Mouse (Mus musculus): ENCODE data around the gene Minos1. TPM values are rescaled to one million over a fixed set of nuclear protein-coding genes. Genes with fewer than 3 reads are reported as not detected.

Gene Minos1
- polyA plus RNA-seq, 1 experiment from 2014 or later, result 478 TPM

DNA sequence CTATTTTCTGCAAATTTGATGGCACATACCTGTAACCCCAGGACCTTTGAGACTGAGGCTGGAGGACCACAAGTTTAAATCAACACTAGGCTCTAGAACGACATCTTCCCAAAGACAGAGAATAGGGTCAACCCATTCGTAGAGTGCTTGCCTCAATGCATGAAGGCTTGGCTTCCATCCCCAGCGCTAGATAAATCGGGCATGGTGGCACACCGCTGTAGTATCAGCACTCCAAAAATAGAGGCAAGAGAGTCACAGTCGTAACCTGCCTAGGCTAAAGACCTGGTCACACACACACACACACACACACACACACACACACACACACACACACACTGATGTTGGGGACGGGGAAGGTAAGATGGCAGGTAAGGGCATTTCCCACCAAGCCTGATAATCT is 50.7 kb downstream of the Minos1 start:
- 88% methylated on average over 7 of the region's 7 CpGs for WGBS

DNA sequence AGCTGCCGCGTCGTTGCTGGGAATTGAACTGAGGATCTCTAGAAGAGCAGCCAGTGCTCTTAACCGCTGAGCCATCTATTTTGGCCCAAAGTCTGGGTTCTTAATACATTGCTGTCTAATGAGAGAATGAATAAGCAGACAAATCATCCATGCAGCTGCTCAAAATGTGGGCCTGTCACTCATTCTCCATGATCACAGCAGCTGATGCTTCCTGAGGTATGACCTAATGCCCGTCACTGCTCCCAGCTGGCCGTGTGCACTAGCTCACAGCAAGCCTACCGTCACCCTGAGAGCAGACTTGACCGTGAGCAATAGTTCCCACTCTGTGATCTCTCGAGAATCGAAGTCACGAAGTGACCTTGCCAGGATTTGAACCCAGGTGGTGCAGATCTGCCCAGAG is 51.5 kb downstream of the Minos1 start:
- H3K9me3 ChIP-seq (ENCODE audit: low read length), result no peaks in the 10 kb centered on the region
- no peak overlapping the region for H3K27ac ChIP-seq (ENCODE audit: low read length)
- 83% methylated on average over 11 of the region's 11 CpGs for WGBS
- H3K9ac ChIP-seq (replicated peaks; ENCODE audit: low read length), result no peak overlapping the region
- no peak overlapping the region for H3K4me3 ChIP-seq (ENCODE audit: low read length)
- peaks cover 28% of the 10 kb centered on the region for H3K4me1 ChIP-seq (ENCODE audit: insufficient read depth, low read length)
- no peak overlapping the region for H3K4me2 ChIP-seq (replicated peaks; ENCODE audit: low read depth, low read length)
- no peak for ATAC-seq (ENCODE audit: low FRiP score, low TSS enrichment)
- peaks cover 32% of the 10 kb centered on the region for H3K27me3 ChIP-seq (ENCODE audit: insufficient read depth, low read length)
- H3K36me3 ChIP-seq (ENCODE audit: insufficient read depth, low read length), result no peaks in the 10 kb centered on the region

More for the DNA sequence above, 50.7 kb downstream of the Minos1 start:
- no peak overlapping the region for H3K9ac ChIP-seq (replicated peaks; ENCODE audit: low read length)
- no peaks in the 10 kb centered on the region for H3K9me3 ChIP-seq (ENCODE audit: low read length)
- H3K36me3 ChIP-seq (ENCODE audit: insufficient read depth, low read length), result no peaks in the 10 kb centered on the region
- no peak overlapping the region for H3K4me3 ChIP-seq (ENCODE audit: low read length)
- peaks cover 20% of the 10 kb centered on the region for H3K4me1 ChIP-seq (ENCODE audit: insufficient read depth, low read length)
- H3K27ac ChIP-seq (ENCODE audit: low read length), result no peak overlapping the region
- ATAC-seq (ENCODE audit: low FRiP score, low TSS enrichment), result no peak
- peaks cover 24% of the 10 kb centered on the region for H3K27me3 ChIP-seq (ENCODE audit: insufficient read depth, low read length)
- no peak overlapping the region for H3K4me2 ChIP-seq (replicated peaks; ENCODE audit: low read depth, low read length)

GRCm38 (mm10) chr4:139078726-139079125 is 52.2 kb downstream of the Minos1 start:
- Histone ChIP-seq H3K4me3 (ENCODE audit: low read length) (no peak overlapping the region), H3K36me3 (ENCODE audit: insufficient read depth, low read length) (no peaks in the 10 kb centered on the region), H3K9ac (replicated peaks; ENCODE audit: low read length) (no peak overlapping the region), H3K27me3 (ENCODE audit: insufficient read depth, low read length) (peaks cover 39% of the 10 kb centered on the region), H3K9me3 (ENCODE audit: low read length) (no peaks in the 10 kb centered on the region), H3K4me2 (replicated peaks; ENCODE audit: low read depth, low read length) (no peak overlapping the region), H3K27ac (ENCODE audit: low read length) (no peak overlapping the region), H3K4me1 (ENCODE audit: insufficient read depth, low read length) (peaks cover 34% of the 10 kb centered on the region)
- ATAC-seq (ENCODE audit: low FRiP score, low TSS enrichment), result no peak
- WGBS, result 11% methylated on average over 4 of the region's 4 CpGs

DNA sequence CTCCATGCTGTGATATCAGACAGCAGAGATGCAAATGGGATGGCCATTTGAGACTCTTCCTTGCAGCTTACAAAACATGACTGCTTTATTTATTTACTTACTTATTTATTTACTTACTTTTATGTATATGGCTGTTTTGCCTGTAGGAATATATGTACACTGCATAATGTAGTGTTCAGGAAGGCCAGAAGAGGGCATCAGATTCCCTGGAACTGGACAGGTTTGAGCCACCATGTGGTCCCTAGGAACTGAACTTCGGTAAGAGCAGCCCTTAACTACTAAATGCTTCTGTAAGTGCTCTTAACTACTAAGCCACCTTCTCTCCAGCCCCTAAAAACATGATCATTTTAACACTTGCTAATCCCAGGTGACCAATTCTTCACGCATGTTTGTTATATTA is 52.6 kb downstream of the Minos1 start:
- no peaks in the 10 kb centered on the region for H3K9me3 ChIP-seq (ENCODE audit: low read length)
- peaks cover 30% of the 10 kb centered on the region for H3K4me1 ChIP-seq (ENCODE audit: insufficient read depth, low read length)
- H3K9ac ChIP-seq (replicated peaks; ENCODE audit: low read length), result no peak overlapping the region
- no peak overlapping the region for H3K27ac ChIP-seq (ENCODE audit: low read length)
- no peaks in the 10 kb centered on the region for H3K36me3 ChIP-seq (ENCODE audit: insufficient read depth, low read length)
- ATAC-seq (ENCODE audit: low FRiP score, low TSS enrichment), result no peak
- no peak overlapping the region for H3K4me3 ChIP-seq (ENCODE audit: low read length)
- peaks cover 43% of the 10 kb centered on the region for H3K27me3 ChIP-seq (ENCODE audit: insufficient read depth, low read length)
- 34% methylated on average over 2 of the region's 2 CpGs for WGBS
- no peak overlapping the region for H3K4me2 ChIP-seq (replicated peaks; ENCODE audit: low read depth, low read length)

GRCm38 (mm10) chr4:139075915-139076314 is 55.0 kb downstream of the Minos1 start:
- Histone ChIP-seq H3K36me3 (ENCODE audit: insufficient read depth, low read length) (no peaks in the 10 kb centered on the region), H3K9me3 (ENCODE audit: low read length) (no peaks in the 10 kb centered on the region), H3K4me2 (replicated peaks; ENCODE audit: low read depth, low read length) (peak overlapping the region; percentile 95), H3K27me3 (ENCODE audit: insufficient read depth, low read length) (peaks cover 52% of the 10 kb centered on the region), H3K4me1 (ENCODE audit: insufficient read depth, low read length) (peaks cover 18% of the 10 kb centered on the region), H3K27ac (ENCODE audit: low read length) (no peak overlapping the region), H3K4me3 (ENCODE audit: low read length) (peak overlapping the region; percentile 59), H3K9ac (replicated peaks; ENCODE audit: low read length) (no peak overlapping the region; the same call in 1 of the 2 replicates)
- WGBS, result 19% methylated on average over 5 of the region's 5 CpGs
- no peak for ATAC-seq (ENCODE audit: low FRiP score, low TSS enrichment)

GRCm38 (mm10) chr4:139075041-139075711 is 55.7 kb downstream of the Minos1 start, which contains the start of gene Htr6:
Gene Htr6 (minus strand): TSS chr4:139075570.
- Histone ChIP-seq H3K4me1 (ENCODE audit: insufficient read depth, low read length) (peaks cover 18% of the 10 kb centered on the region), H3K9me3 (ENCODE audit: low read length) (no peaks in the 10 kb centered on the region), H3K4me3 (ENCODE audit: low read length) (peak within 1 kb of the TSS; percentile 59), H3K36me3 (ENCODE audit: insufficient read depth, low read length) (no peaks in the 10 kb centered on the region), H3K27ac (ENCODE audit: low read length) (no peak within 1 kb of the TSS), H3K27me3 (ENCODE audit: insufficient read depth, low read length) (peaks cover 52% of the 10 kb centered on the region), H3K9ac (replicated peaks; ENCODE audit: low read length) (peak within 1 kb of the TSS; percentile 63), H3K4me2 (replicated peaks; ENCODE audit: low read depth, low read length) (peak within 1 kb of the TSS; percentile 95)
- whole genome bisulfite sequencing, result under 1% methylated on average over 53 of the region's 77 CpGs
- peak; percentile 35; the same call in 1 of the 2 replicates for ATAC-seq (ENCODE audit: low FRiP score, low TSS enrichment)

DNA sequence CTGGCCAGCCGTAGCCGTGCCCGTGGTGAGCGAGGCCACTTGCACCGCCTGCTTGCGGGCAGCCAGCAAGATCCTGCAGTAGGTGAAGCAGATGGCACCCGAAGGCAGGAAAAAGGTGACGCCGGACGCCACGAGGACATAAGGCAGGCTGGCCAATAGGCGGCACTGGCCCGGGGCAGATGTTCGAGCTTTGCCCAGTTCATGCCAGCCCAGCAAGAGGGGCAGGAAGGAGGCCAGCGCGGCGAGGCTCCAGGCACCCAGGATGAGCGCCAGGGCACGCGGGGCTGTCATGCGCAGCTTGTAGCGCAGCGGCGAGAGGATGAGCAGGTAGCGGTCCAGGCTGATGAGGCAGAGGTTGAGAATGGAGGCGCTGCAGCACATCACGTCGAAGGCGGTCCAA is 56.9 kb downstream of the Minos1 start:
- Histone ChIP-seq H3K9ac (replicated peaks; ENCODE audit: low read length) (no peak overlapping the region), H3K27ac (ENCODE audit: low read length) (no peak overlapping the region), H3K4me3 (ENCODE audit: low read length) (no peak overlapping the region; the same call in 1 of the 2 replicates), H3K4me1 (ENCODE audit: insufficient read depth, low read length) (peaks cover 18% of the 10 kb centered on the region), H3K27me3 (ENCODE audit: insufficient read depth, low read length) (peaks cover 52% of the 10 kb centered on the region), H3K4me2 (replicated peaks; ENCODE audit: low read depth, low read length) (peak overlapping the region; percentile 95), H3K9me3 (ENCODE audit: low read length) (no peaks in the 10 kb centered on the region), H3K36me3 (ENCODE audit: insufficient read depth, low read length) (no peaks in the 10 kb centered on the region)
- WGBS, result 19% methylated on average over 29 of the region's 29 CpGs
- ATAC-seq (ENCODE audit: low FRiP score, low TSS enrichment), result no peak

DNA sequence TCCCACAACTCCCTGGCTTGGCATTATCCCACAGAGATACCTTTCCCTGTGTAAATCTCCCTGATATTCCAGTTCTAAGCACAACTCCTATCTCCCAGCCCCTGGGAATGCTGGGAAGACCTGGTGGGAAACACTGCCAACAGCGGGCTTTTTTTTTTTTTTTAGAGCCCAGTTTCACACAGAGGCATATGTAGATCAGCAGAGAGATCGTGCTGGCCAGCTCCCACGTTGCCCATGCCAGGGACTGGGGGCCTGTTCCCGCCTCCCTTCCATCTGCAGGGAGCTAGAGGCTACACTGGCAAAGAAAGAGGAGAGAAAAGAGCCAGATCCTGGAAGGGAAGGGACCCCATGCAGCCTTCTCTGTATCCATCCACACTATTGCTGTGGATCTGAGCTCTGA is 62.6 kb downstream of the Minos1 start:
- no peak overlapping the region for H3K4me3 ChIP-seq (ENCODE audit: low read length)
- no peak overlapping the region for H3K27ac ChIP-seq (ENCODE audit: low read length)
- no peak overlapping the region for H3K9ac ChIP-seq (replicated peaks; ENCODE audit: low read length)
- peaks cover 9% of the 10 kb centered on the region for H3K27me3 ChIP-seq (ENCODE audit: insufficient read depth, low read length)
- H3K4me1 ChIP-seq (ENCODE audit: insufficient read depth, low read length), result no peaks in the 10 kb centered on the region
- no peaks in the 10 kb centered on the region for H3K9me3 ChIP-seq (ENCODE audit: low read length)
- no peak overlapping the region for H3K4me2 ChIP-seq (replicated peaks; ENCODE audit: low read depth, low read length)
- no peak for ATAC-seq (ENCODE audit: low FRiP score, low TSS enrichment)
- WGBS, result 43% methylated on average over 4 of the region's 4 CpGs
- H3K36me3 ChIP-seq (ENCODE audit: insufficient read depth, low read length), result no peaks in the 10 kb centered on the region

GRCm38 (mm10) chr4:139064831-139065230 is 66.1 kb downstream of the Minos1 start:
- no peaks in the 10 kb centered on the region for H3K9me3 ChIP-seq (ENCODE audit: low read length)
- ATAC-seq (ENCODE audit: low FRiP score, low TSS enrichment), result no peak

GRCm38 (mm10) chr4:139059569-139059968 is 71.3 kb downstream of the Minos1 start:
- Histone ChIP-seq H3K27ac (ENCODE audit: low read length) (no peak overlapping the region), H3K4me2 (replicated peaks; ENCODE audit: low read depth, low read length) (no peak overlapping the region), H3K4me3 (ENCODE audit: low read length) (no peak overlapping the region), H3K9me3 (ENCODE audit: low read length) (no peaks in the 10 kb centered on the region), H3K9ac (replicated peaks; ENCODE audit: low read length) (no peak overlapping the region), H3K36me3 (ENCODE audit: insufficient read depth, low read length) (no peaks in the 10 kb centered on the region), H3K27me3 (ENCODE audit: insufficient read depth, low read length) (no peaks in the 10 kb centered on the region), H3K4me1 (ENCODE audit: insufficient read depth, low read length) (no peaks in the 10 kb centered on the region)
- 7% methylated on average over 7 of the region's 7 CpGs for WGBS
- no peak for ATAC-seq (ENCODE audit: low FRiP score, low TSS enrichment)

More at GRCm38 (mm10) chr4:139064831-139065230, 66.1 kb downstream of the Minos1 start:
- Histone ChIP-seq H3K36me3 (ENCODE audit: insufficient read depth, low read length) (no peaks in the 10 kb centered on the region), H3K27ac (ENCODE audit: low read length) (no peak overlapping the region), H3K4me2 (replicated peaks; ENCODE audit: low read depth, low read length) (no peak overlapping the region), H3K4me1 (ENCODE audit: insufficient read depth, low read length) (no peaks in the 10 kb centered on the region), H3K9ac (replicated peaks; ENCODE audit: low read length) (no peak overlapping the region), H3K27me3 (ENCODE audit: insufficient read depth, low read length) (no peaks in the 10 kb centered on the region), H3K4me3 (ENCODE audit: low read length) (no peak overlapping the region)
- 91% methylated on average over 5 of the region's 5 CpGs for WGBS
